Comparison of ENCODE assay signal across 16 mouse cellular contexts in genomic region chr3:101117386-101117749, GRCm38 (mm10). TPM values are rescaled to one million over a fixed set of nuclear protein-coding genes. Genes with fewer than 3 reads are reported as not detected.
DNase-seq lines count a peak whose midpoint lies in the region; ATAC-seq and TF ChIP-seq lines count a peak whose summit lies in the region.
"Had no signal": no experiment of that assay in that cellular context is flagged by ENCODE, and none has a peak within 500 bp of the region (broad histone marks: within the 10 kb centered on the region; RNA-seq: fewer than 3 reads in every experiment).

No protein-coding gene starts in this region.

- 87% methylated on average over 8 of the region's 8 CpGs for WGBS in forebrain, embryonic 10.5 days
- WGBS in forebrain, embryonic 16.5 days, result 96% methylated on average over 7 of the region's 8 CpGs
- WGBS in lung, embryonic 16.5 days, result 53% methylated on average over 8 of the region's 8 CpGs
- 93% methylated on average over 8 of the region's 8 CpGs for WGBS in midbrain, embryonic 11.5 days
- 76% methylated on average over 8 of the region's 8 CpGs for WGBS in stomach, postnatal 0 days

- no peak for TF ChIP-seq CTCF in stomach, postnatal 0 days (IDR thresholded peaks at IDR 0.05; ENCODE audit: low read depth)

- H3K4me3 ChIP-seq in forebrain, embryonic 10.5 days, result no peak overlapping the region
- no peak overlapping the region for H3K4me3 ChIP-seq in forebrain, embryonic 16.5 days (replicated peaks; ENCODE audit: low read length)
- H3K4me3 ChIP-seq in lung, embryonic 16.5 days (ENCODE audit: low read length), result no peak overlapping the region
- no peak overlapping the region for H3K4me3 ChIP-seq in midbrain, embryonic 11.5 days (ENCODE audit: low read depth, low read length)
- no peak overlapping the region for H3K4me3 ChIP-seq in stomach, postnatal 0 days (ENCODE audit: low read depth, low read length)
- H3K4me3 ChIP-seq: kidney, embryonic 15.5 days; liver, embryonic 13.5 days; megakaryocyte, embryonic 14.5 days; stomach, embryonic 15.5 days had no signal

- peaks cover 16% of the 10 kb centered on the region for H3K4me1 ChIP-seq in forebrain, embryonic 10.5 days
- peaks cover 8% of the 10 kb centered on the region for H3K4me1 ChIP-seq in forebrain, embryonic 16.5 days (replicated peaks; ENCODE audit: control insufficient read depth, insufficient read depth, low read length)
- H3K4me1 ChIP-seq in lung, embryonic 16.5 days (replicated peaks; ENCODE audit: control insufficient read depth, insufficient read depth, low read length), result peaks cover 4% of the 10 kb centered on the region
- no peaks in the 10 kb centered on the region for H3K4me1 ChIP-seq in midbrain, embryonic 11.5 days (ENCODE audit: control insufficient read depth, insufficient read depth, low read length)
- H3K4me1 ChIP-seq in stomach, postnatal 0 days (replicated peaks; ENCODE audit: control insufficient read depth, insufficient read depth), result no peaks in the 10 kb centered on the region
- H3K4me1 ChIP-seq: liver, embryonic 13.5 days; megakaryocyte, embryonic 14.5 days had no signal

- no peak for DNase-seq in forebrain, embryonic 10.5 days (ENCODE audit: extremely low spot score, low spot score)
- DNase-seq in lung, postnatal 4 days, result no peak
- peak; percentile 59 for DNase-seq in midbrain, embryonic 11.5 days (ENCODE audit: low spot score, missing footprints)
- DNase-seq in stomach, postnatal 0 days (ENCODE audit: low spot score), result no peak
- no peak for DNase-seq in cerebellum, adult 9-10 months
- DNase-seq in kidney, postnatal 4 days, result no peak
- DNase-seq: cerebellum, adult 18-20 months; liver, embryonic 13.5 days; thymus, postnatal 36 days had no signal

- H3K9ac ChIP-seq in forebrain, embryonic 16.5 days (replicated peaks; ENCODE audit: low read depth, low read length), result no peak overlapping the region
- H3K9ac ChIP-seq in lung, embryonic 16.5 days (ENCODE audit: low read length), result no peak overlapping the region
- H3K9ac ChIP-seq in midbrain, embryonic 11.5 days (ENCODE audit: low read length), result no peak overlapping the region
- H3K9ac ChIP-seq in stomach, postnatal 0 days (ENCODE audit: low read length), result no peak overlapping the region
- H3K9ac ChIP-seq: kidney, embryonic 15.5 days; liver, embryonic 13.5 days; stomach, embryonic 15.5 days had no signal

- no peaks in the 10 kb centered on the region; the same call in 1 of the 2 replicates for H3K27me3 ChIP-seq in forebrain, embryonic 10.5 days (ENCODE audit: poor library complexity, severe bottlenecking)
- no peaks in the 10 kb centered on the region for H3K27me3 ChIP-seq in forebrain, embryonic 16.5 days (replicated peaks; ENCODE audit: control insufficient read depth, insufficient read depth, low read length)
- H3K27me3 ChIP-seq in lung, embryonic 16.5 days (ENCODE audit: control insufficient read depth, insufficient read depth, low read depth, low read length), result no peaks in the 10 kb centered on the region
- H3K27me3 ChIP-seq in midbrain, embryonic 11.5 days (ENCODE audit: control insufficient read depth, insufficient read depth, low read length), result no peaks in the 10 kb centered on the region
- no peaks in the 10 kb centered on the region for H3K27me3 ChIP-seq in stomach, postnatal 0 days (ENCODE audit: control insufficient read depth, insufficient read depth, low read length)
- H3K27me3 ChIP-seq: CH12.LX; stomach, embryonic 15.5 days had no signal

- ATAC-seq in forebrain, embryonic 16.5 days, result no peak
- no peak; the same call in none of the 2 replicates for ATAC-seq in lung, embryonic 16.5 days (ENCODE audit: low read depth)
- peak; percentile 11; the same call in 1 of the 2 replicates for ATAC-seq in midbrain, embryonic 11.5 days (ENCODE audit: low FRiP score)
- ATAC-seq in stomach, postnatal 0 days (ENCODE audit: low FRiP score, low TSS enrichment), result no peak; the same call in 1 of the 2 replicates

- no peaks in the 10 kb centered on the region for H3K36me3 ChIP-seq in forebrain, embryonic 10.5 days (replicated peaks)
- no peaks in the 10 kb centered on the region for H3K36me3 ChIP-seq in forebrain, embryonic 16.5 days (ENCODE audit: control insufficient read depth, insufficient read depth)
- no peaks in the 10 kb centered on the region for H3K36me3 ChIP-seq in lung, embryonic 16.5 days (ENCODE audit: control insufficient read depth, insufficient read depth, low read length)
- H3K36me3 ChIP-seq in midbrain, embryonic 11.5 days (ENCODE audit: control insufficient read depth, insufficient read depth, low read length), result no peaks in the 10 kb centered on the region
- H3K36me3 ChIP-seq in stomach, postnatal 0 days (ENCODE audit: control insufficient read depth, insufficient read depth, low read length), result no peaks in the 10 kb centered on the region
- H3K36me3 ChIP-seq: kidney, embryonic 15.5 days; liver, embryonic 13.5 days; stomach, embryonic 15.5 days had no signal

- H3K27ac ChIP-seq in forebrain, embryonic 10.5 days, result peak overlapping the region; percentile 74; the same call in 1 of the 2 replicates
- no peak overlapping the region; the same call in none of the 2 replicates for H3K27ac ChIP-seq in forebrain, embryonic 16.5 days (ENCODE audit: low read length)
- H3K27ac ChIP-seq in lung, embryonic 16.5 days (ENCODE audit: low read length), result peak overlapping the region; percentile 88
- no peak overlapping the region for H3K27ac ChIP-seq in midbrain, embryonic 11.5 days (ENCODE audit: low read depth, low read length)
- H3K27ac ChIP-seq in stomach, postnatal 0 days (replicated peaks), result 0 out of 2 replicates have a peak overlapping the region, but pooled peaks have one; percentile 58
- H3K27ac ChIP-seq: kidney, embryonic 15.5 days; liver, embryonic 13.5 days; stomach, embryonic 15.5 days had no signal

- H3K9me3 ChIP-seq in forebrain, embryonic 10.5 days, result no peaks in the 10 kb centered on the region; the same call in 1 of the 2 replicates
- no peaks in the 10 kb centered on the region for H3K9me3 ChIP-seq in forebrain, embryonic 16.5 days (ENCODE audit: control insufficient read depth, low read length)
- no peaks in the 10 kb centered on the region for H3K9me3 ChIP-seq in lung, embryonic 16.5 days (ENCODE audit: control insufficient read depth, low read length)
- H3K9me3 ChIP-seq in midbrain, embryonic 11.5 days (ENCODE audit: control insufficient read depth, low read length), result no peaks in the 10 kb centered on the region
- H3K9me3 ChIP-seq in stomach, postnatal 0 days (ENCODE audit: control insufficient read depth, low read length), result no peaks in the 10 kb centered on the region
- H3K9me3 ChIP-seq: kidney, embryonic 15.5 days; liver, embryonic 13.5 days; stomach, embryonic 15.5 days had no signal

- no peak overlapping the region for H3K4me2 ChIP-seq in forebrain, embryonic 16.5 days (ENCODE audit: low read length)
- no peak overlapping the region for H3K4me2 ChIP-seq in lung, embryonic 16.5 days (ENCODE audit: low read depth, low read length)
- H3K4me2 ChIP-seq in midbrain, embryonic 11.5 days, result no peak overlapping the region
- H3K4me2 ChIP-seq in stomach, postnatal 0 days (replicated peaks; ENCODE audit: low read depth), result no peak overlapping the region
- H3K4me2 ChIP-seq: heart, embryonic 11.5 days; kidney, embryonic 15.5 days; liver, embryonic 13.5 days had no signal

- no peak for TF ChIP-seq EP300 in stomach, postnatal 0 days (optimal IDR thresholded peaks at IDR 0.05)

RNA-seq across cellular contexts. Expression of gene Ptgfrn, which starts 7.3 kb away (rescaled TPM):
- 3.2 and 3.3 TPM in 2 replicates for polyA plus RNA-seq in forebrain, embryonic 10.5 days (2016; fragmentation: Nextera tagmentation; extraction: Ambion mirVana)
- 3.2 and 3.4 TPM in 2 replicates for polyA plus RNA-seq in forebrain, embryonic 16.5 days (2015; fragmentation: Nextera tagmentation; extraction: Ambion mirVana)
- polyA plus RNA-seq in lung, embryonic 16.5 days (2015; fragmentation: Nextera tagmentation; extraction: Ambion mirVana), result 4.8 and 5.6 TPM in 2 replicates
- polyA plus RNA-seq in midbrain, embryonic 11.5 days (2014; fragmentation: Nextera tagmentation; extraction: Ambion mirVana), result 2.3 and 2.6 TPM in 2 replicates
- 5.3 and 5.8 TPM in 2 replicates for polyA plus RNA-seq in stomach, postnatal 0 days (2015; fragmentation: Nextera tagmentation; extraction: Ambion mirVana)

Comparison
In these comparisons a context has a peak if more than half of its experiments do, and no peak if none do; other contexts are left out.
1. H3K27ac ChIP-seq: peak in forebrain, embryonic 10.5 days (single experiment), lung, embryonic 16.5 days (single experiment) and stomach, postnatal 0 days (single experiment); none in forebrain, embryonic 16.5 days (single experiment) and midbrain, embryonic 11.5 days (single experiment).